Mouse (Mus musculus) lung, embryonic 15.5 days (tissue): ENCODE data around the gene Aak1. TPM values are rescaled to one million over a fixed set of nuclear protein-coding genes. Genes with fewer than 3 reads are reported as not detected.

Source experiments
- ATAC-seq: fragments of 200-750 bp; cut with Nextera tagmentation; 2 replicates; pipeline ENCODE4 v1.8.0; 2017; ENCODE audit warnings: moderate number of reproducible peaks, borderline replicate concordance; ENCODE audit not compliant: low FRiP score, low TSS enrichment; ENCODE audit errors: extremely low read depth
- H3K27ac ChIP-seq: fragments of 300-500 bp; sonication (generic); 2 replicates; pipeline ENCODE4 v1.5.1; 2015; ENCODE audit warnings: moderate library complexity, mild to moderate bottlenecking, inconsistent platforms
- H3K27me3 ChIP-seq: fragments of 300-500 bp; sonication (generic); 2 replicates; pipeline ENCODE4 v1.6.1; 2015; ENCODE audit warnings: inconsistent platforms
- H3K36me3 ChIP-seq: fragments of 300-500 bp; sonication (generic); 2 replicates; pipeline ENCODE4 v1.6.1; 2015; ENCODE audit warnings: inconsistent platforms
- H3K4me1 ChIP-seq: fragments of 300-500 bp; sonication (generic); 2 replicates; pipeline ENCODE4 v1.6.1; 2015; ENCODE audit warnings: inconsistent platforms
- H3K4me2 ChIP-seq: fragments of 300-500 bp; sonication (generic); 2 replicates; pipeline ENCODE4 v1.6.1; 2015; ENCODE audit warnings: inconsistent platforms, mild to moderate bottlenecking, moderate library complexity
- H3K4me3 ChIP-seq: fragments of 300-500 bp; sonication (generic); 2 replicates; pipeline ENCODE4 v1.5.1; 2015; ENCODE audit warnings: mild to moderate bottlenecking, inconsistent platforms
- H3K9ac ChIP-seq: fragments of 300-500 bp; sonication (generic); 2 replicates; pipeline ENCODE4 v1.6.1; 2015; ENCODE audit warnings: inconsistent platforms
- H3K9me3 ChIP-seq: fragments of 300-500 bp; sonication (generic); 2 replicates; pipeline ENCODE4 v1.6.1; 2016; ENCODE audit warnings: inconsistent platforms
- WGBS: fragments of 180-500 bp; shearing (Covaris S2); methylation state at CpG from one replicate; pipeline ENCODE4 v1.1.7; 2015; 5-methylcytosine and 5-hydroxymethylcytosine counted together
- polyA plus RNA-seq: library from polyadenylated mRNA; unstranded; fragments of >200 nt; fragmentation: Nextera tagmentation; extraction: Ambion mirVana; gene quantifications from 2 replicates; pipeline ENCODE4 v1.2.1, GENCODE M21; 2015

Gene Aak1
- polyA plus RNA-seq, 1 experiment from 2014 or later = 17.2 TPM

DNA sequence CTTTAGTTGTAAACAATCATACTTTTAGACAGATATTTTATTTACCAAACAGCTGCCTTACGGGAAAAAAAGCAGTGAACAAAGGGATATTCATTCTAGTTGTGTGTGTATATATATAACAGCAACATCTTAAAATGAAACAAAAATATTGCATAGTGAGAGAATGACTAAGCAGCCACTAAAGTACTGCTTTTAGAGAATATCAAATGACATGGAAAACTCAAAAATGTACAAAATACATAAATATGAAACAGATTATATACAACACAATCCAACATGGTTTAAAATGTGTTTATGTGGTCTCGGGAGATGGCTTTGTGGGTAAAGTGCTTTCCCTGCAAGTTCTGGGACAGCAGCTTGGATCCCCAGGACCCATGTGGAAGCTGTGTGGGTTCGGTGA lies 5.7 kb upstream of the Aak1 start:
- 72% methylated on average over 3 of the region's 3 CpGs for WGBS
- Histone ChIP-seq H3K9ac (no peak overlapping the region), H3K36me3 (no peaks in the 10 kb centered on the region), H3K9me3 (no peaks in the 10 kb centered on the region), H3K4me2 (no peak overlapping the region), H3K4me1 (peaks cover 6% of the 10 kb centered on the region), H3K27me3 (no peaks in the 10 kb centered on the region), H3K27ac (no peak overlapping the region), H3K4me3 (no peak overlapping the region)
- no peak for ATAC-seq

DNA sequence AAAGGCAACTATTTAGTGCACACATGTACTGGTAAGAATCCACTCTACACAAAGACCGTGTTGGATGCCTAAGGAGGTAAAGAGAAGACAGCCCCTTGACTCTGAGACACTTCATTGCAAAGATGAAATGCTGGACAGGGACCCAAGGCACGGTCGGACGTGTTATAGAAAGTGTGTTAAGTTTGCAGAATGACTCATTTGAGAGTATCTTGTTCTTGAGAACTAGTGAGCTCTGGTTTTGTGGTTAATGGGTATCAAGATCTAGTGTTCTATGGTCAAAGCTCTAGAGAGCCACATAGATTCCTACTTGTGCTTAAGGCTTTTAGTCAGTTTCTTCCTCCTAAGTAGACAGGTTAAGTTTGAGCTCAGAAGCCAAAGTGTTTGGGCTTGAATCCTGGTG lies 2.9 kb upstream of the Aak1 start:
- no peak for ATAC-seq
- Histone ChIP-seq H3K9ac (no peak overlapping the region), H3K9me3 (no peaks in the 10 kb centered on the region), H3K27ac (no peak overlapping the region), H3K4me1 (peaks cover 18% of the 10 kb centered on the region), H3K4me2 (no peak overlapping the region), H3K36me3 (no peaks in the 10 kb centered on the region), H3K27me3 (no peaks in the 10 kb centered on the region), H3K4me3 (no peak overlapping the region)
- 74% methylated on average over 4 of the region's 4 CpGs for WGBS

DNA sequence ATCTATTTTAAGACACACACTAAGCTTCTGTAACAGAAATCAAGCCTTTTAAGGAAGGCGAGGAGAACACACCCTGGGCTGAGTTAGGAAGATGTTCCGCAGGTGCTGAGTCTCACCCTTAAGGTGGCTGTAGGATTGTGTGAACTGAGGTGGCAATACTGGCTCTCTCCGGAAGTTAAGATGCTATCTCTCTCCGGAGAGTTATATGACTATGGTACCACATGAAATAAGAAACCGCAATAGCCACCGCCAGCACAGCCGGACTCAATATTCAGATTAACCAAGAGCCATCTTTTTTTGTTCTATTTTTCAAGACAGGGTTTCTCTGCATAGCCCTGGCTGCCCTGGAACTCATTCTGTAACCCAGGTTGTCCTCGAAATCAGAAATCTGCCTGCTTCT lies 1.5 kb upstream of the Aak1 start:
- no peak overlapping the region for H3K9ac ChIP-seq
- no peaks in the 10 kb centered on the region for H3K36me3 ChIP-seq
- H3K27me3 ChIP-seq = no peaks in the 10 kb centered on the region
- no peaks in the 10 kb centered on the region for H3K9me3 ChIP-seq
- WGBS = 90% methylated on average over 8 of the region's 8 CpGs
- peaks cover 30% of the 10 kb centered on the region for H3K4me1 ChIP-seq
- ATAC-seq = no peak
- peak overlapping the region; percentile 84 for H3K4me3 ChIP-seq
- no peak overlapping the region for H3K27ac ChIP-seq
- no peak overlapping the region for H3K4me2 ChIP-seq

DNA sequence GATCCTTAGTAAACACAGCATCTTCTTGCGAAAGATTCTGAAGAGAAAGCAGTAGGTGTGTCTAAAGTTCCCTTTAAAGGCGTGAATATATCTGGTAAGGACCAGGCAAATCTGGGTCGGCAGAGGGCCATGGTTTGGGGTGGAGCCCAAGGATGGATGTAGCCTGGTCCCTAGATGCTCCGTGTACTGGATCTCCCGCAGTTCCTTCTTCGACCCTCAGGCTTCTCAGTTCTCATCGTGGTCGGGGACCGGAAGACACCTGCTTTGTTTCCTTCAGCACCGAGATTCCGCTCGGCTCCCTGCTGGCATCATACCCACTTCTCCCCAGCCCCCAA lies 770 bp upstream of the Aak1 start:
- H3K27ac ChIP-seq = peak overlapping the region; percentile 95
- no peaks in the 10 kb centered on the region for H3K36me3 ChIP-seq
- H3K4me1 ChIP-seq = peaks cover 35% of the 10 kb centered on the region
- WGBS = under 1% methylated on average over 12 of the region's 12 CpGs
- no peak; the same call in 1 of the 2 replicates for ATAC-seq
- H3K9ac ChIP-seq = peak overlapping the region; percentile 86
- H3K4me3 ChIP-seq = peak overlapping the region; percentile 84
- H3K27me3 ChIP-seq = no peaks in the 10 kb centered on the region
- peak overlapping the region; percentile 74 for H3K4me2 ChIP-seq
- H3K9me3 ChIP-seq = no peaks in the 10 kb centered on the region

DNA sequence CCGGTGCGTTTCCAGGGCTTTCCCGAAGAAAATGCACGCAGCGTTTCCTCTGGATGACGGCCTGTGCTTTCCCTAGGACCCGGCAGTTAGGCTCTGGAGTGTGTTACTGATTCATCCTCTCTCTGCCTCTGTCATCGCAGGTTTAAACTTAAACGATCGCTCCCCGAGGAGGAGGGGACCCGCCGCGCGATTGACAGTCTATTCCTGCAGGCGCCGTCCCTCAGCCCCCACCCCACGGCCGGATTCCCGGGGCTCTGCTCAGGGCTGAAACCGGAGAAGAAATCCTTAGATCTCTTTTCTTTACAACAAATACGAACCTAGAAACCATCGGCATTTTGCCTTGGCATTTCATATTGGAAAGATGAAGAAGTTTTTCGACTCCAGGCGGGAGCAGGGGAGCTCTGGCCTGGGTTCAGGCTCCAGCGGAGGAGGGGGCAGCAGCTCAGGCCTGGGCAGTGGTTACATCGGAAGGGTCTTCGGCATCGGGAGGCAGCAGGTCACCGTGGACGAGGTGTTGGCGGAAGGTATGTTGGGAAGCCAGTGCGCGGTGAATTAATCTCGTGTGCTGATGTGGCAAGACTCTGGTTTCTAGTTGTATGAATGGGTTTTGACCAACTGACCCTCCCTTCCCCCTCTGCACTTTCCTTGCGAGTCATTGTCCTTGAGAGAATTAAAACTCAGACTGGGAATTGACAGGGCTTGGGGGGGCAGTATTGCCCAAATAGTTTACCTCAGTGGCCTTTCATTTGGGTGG lies 552 bp downstream of the Aak1 start:
- peaks cover 45% of the 10 kb centered on the region for H3K4me1 ChIP-seq

DNA sequence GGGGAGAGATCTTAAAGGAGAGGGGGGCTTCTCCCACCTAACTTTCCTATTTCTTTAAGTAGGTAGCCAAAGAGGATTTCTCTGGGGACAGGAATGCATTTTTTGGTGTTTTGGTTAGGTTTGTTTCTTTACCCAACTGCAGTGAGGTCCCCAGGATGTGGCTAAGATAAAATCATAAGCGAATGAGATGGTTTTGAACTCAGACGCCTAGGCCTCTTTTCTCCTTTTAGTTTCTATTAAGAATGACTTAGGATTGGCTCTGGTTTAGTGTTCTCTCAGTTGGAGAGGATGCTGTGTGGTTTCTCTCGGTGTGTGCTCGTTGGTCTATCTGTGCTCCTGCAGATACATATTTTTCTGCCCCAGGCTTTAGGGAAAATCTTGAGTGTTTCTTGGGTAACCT lies 1.3 kb downstream of the Aak1 start:
- Histone ChIP-seq H3K4me2 (peak overlapping the region; percentile 74), H3K4me3 (peak overlapping the region; percentile 84), H3K4me1 (peaks cover 45% of the 10 kb centered on the region), H3K9ac (peak overlapping the region; percentile 86), H3K36me3 (0 out of 2 replicates have a peak, but pooled peaks cover 2% of the 10 kb centered on the region), H3K27ac (peak overlapping the region; percentile 95; the same call in 1 of the 2 replicates), H3K27me3 (no peaks in the 10 kb centered on the region), H3K9me3 (no peaks in the 10 kb centered on the region)
- ATAC-seq = no peak
- WGBS = 10% methylated on average over 4 of the region's 4 CpGs

More for the DNA sequence above, 552 bp downstream of the Aak1 start:
- peak overlapping the region; percentile 74 for H3K4me2 ChIP-seq
- peak overlapping the region; percentile 84 for H3K4me3 ChIP-seq
- WGBS = under 1% methylated on average over 36 of the region's 36 CpGs
- no peaks in the 10 kb centered on the region for H3K36me3 ChIP-seq
- no peaks in the 10 kb centered on the region for H3K27me3 ChIP-seq
- peak overlapping the region; percentile 86 for H3K9ac ChIP-seq
- H3K27ac ChIP-seq = peak overlapping the region; percentile 95
- H3K9me3 ChIP-seq = no peaks in the 10 kb centered on the region
- ATAC-seq = peak; percentile 49

DNA sequence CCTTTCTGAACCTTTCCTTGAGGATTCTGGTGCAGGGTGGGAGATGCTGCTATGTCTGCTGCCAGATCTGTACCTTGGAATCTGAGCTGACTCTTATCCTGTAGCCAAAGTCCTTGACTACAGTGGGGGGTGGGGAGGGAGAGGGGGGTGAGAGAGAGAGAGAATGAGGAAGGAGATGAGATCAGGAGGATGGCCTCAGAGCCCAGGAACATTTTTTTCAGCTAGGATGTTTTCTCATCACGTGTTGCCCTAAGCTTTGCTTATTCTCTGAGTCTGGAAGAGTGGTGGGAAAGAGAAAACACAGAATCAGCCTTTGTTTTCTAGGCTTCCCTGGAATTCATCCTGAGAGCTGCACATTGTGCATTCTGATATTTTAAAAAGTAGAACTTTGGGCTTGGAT lies 2.2 kb downstream of the Aak1 start:
- H3K9ac ChIP-seq = peak overlapping the region; percentile 86; the same call in 1 of the 2 replicates
- H3K27me3 ChIP-seq = no peaks in the 10 kb centered on the region
- no peaks in the 10 kb centered on the region for H3K9me3 ChIP-seq
- H3K4me3 ChIP-seq = peak overlapping the region; percentile 84
- no peak for ATAC-seq
- H3K4me2 ChIP-seq = peak overlapping the region; percentile 74
- H3K27ac ChIP-seq = no peak overlapping the region
- 0 out of 2 replicates have a peak, but pooled peaks cover 3% of the 10 kb centered on the region for H3K36me3 ChIP-seq
- WGBS = 0% methylated on average over 1 of the region's 1 CpGs
- H3K4me1 ChIP-seq = peaks cover 45% of the 10 kb centered on the region

DNA sequence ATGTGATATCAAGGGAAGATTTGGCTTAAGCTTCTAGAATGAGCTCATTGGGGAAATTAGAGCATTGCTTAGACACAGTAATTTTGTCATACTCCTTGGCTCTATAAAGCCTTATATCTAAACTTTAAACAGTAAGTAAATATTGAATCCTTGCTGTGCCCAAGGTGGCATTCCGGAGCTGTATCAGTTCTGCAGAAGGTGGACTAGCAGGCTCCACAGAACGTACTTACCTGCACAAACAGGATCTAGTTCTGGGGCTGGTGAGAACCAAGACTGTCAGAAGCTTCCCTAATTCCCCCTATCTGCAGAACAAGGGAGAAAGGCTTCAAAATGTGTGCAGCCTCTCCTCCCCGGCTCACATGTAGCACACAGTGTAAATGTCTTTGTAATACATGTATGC lies 4.6 kb downstream of the Aak1 start:
- peaks cover 38% of the 10 kb centered on the region for H3K4me1 ChIP-seq
- no peak for ATAC-seq
- H3K27ac ChIP-seq = no peak overlapping the region
- WGBS = 59% methylated on average over 3 of the region's 3 CpGs
- no peaks in the 10 kb centered on the region for H3K9me3 ChIP-seq
- 0 out of 2 replicates have a peak, but pooled peaks cover 6% of the 10 kb centered on the region for H3K36me3 ChIP-seq
- H3K4me3 ChIP-seq = no peak overlapping the region
- H3K9ac ChIP-seq = no peak overlapping the region
- no peaks in the 10 kb centered on the region for H3K27me3 ChIP-seq
- no peak overlapping the region for H3K4me2 ChIP-seq

DNA sequence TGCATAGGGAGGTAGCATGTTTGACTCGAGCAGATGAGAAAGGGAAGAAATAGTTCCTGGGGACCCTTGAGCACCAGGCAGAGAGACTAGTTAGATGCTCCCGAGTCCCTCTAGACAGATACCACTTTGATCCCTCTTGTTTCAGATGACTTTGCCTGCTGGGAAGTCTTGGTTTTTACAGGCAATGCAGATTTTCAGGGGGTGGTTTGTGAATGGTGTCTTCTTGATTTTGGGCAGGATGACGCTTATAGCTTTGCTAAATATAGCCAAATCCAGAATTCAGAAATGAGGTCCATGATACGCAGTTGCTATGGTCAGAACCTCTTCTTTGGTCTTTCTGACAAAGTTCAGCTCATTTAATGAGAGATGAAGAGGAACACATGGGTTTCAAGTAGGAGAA lies 5.6 kb downstream of the Aak1 start:
- Histone ChIP-seq H3K4me1 (peaks cover 38% of the 10 kb centered on the region), H3K9ac (no peak overlapping the region), H3K36me3 (0 out of 2 replicates have a peak, but pooled peaks cover 9% of the 10 kb centered on the region), H3K9me3 (no peaks in the 10 kb centered on the region), H3K4me2 (no peak overlapping the region), H3K27me3 (no peaks in the 10 kb centered on the region), H3K4me3 (no peak overlapping the region), H3K27ac (no peak overlapping the region)
- ATAC-seq = no peak
- 80% methylated on average over 4 of the region's 4 CpGs for WGBS

DNA sequence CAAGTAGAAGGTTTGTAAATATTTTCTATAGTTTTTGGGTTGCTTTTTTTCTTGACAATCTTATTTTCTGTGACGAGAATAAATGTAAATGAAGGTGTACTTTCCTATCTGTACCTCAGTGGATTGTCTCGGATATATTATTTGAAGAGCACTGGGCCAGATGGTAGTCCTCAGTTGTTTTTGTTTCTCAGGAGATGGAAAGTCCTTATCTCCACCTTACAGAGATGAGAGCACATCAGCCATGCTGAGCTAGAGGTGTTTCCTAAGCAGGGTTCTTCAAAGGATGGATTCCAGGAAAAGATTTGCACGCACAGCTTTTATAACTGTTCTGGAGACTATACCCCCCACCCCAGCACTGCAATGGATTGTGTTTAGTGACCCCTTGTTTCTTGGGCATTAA lies 9.3 kb downstream of the Aak1 start:
- WGBS = 75% methylated on average over 3 of the region's 3 CpGs
- peaks cover 17% of the 10 kb centered on the region; the same call in 1 of the 2 replicates for H3K36me3 ChIP-seq
- no peaks in the 10 kb centered on the region for H3K27me3 ChIP-seq
- H3K4me2 ChIP-seq = no peak overlapping the region
- H3K4me1 ChIP-seq = peaks cover 9% of the 10 kb centered on the region
- no peaks in the 10 kb centered on the region for H3K9me3 ChIP-seq
- H3K4me3 ChIP-seq = no peak overlapping the region
- ATAC-seq = no peak
- no peak overlapping the region for H3K9ac ChIP-seq
- H3K27ac ChIP-seq = no peak overlapping the region

DNA sequence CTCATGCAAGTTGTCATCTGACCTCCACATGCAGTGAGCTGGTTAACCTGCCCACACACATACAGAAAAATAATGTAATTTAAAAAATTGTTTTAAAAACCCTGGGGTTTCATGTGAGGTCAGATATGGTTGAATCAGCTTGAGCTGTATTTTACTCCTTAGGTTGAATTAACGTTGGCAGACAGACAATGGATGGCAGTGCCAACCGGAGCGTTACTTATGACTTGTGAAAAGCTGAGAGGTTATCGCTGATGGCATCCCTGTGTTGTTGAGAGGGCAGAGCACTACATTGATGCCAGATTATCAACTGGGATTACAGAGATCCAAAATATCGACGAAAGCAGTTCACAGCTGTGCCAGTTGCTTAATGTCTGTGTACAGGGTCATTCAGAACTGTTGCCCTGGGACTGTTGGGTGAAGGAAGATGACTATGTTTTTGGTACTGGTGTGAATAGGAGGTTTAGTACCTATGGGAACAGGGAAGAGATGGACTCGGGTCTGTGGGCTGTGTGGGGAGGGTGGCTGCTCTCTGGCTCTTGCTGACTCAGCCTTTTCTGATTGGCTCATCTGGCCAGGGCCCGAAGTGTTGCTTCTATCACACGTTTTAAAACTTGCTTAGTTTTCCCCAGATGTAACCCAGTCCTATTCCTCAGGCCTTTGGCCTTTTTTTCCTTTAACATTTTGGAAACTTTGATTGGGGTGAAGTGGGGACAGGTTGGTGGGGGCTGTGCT lies 11.6 kb downstream of the Aak1 start:
- H3K4me3 ChIP-seq = no peak overlapping the region
- H3K9ac ChIP-seq = no peak overlapping the region
- no peaks in the 10 kb centered on the region for H3K27me3 ChIP-seq
- H3K4me1 ChIP-seq = no peaks in the 10 kb centered on the region
- WGBS = 83% methylated on average over 9 of the region's 9 CpGs
- peaks cover 14% of the 10 kb centered on the region; the same call in 1 of the 2 replicates for H3K36me3 ChIP-seq
- no peak overlapping the region for H3K4me2 ChIP-seq
- no peak for ATAC-seq
- H3K9me3 ChIP-seq = no peaks in the 10 kb centered on the region
- H3K27ac ChIP-seq = no peak overlapping the region

DNA sequence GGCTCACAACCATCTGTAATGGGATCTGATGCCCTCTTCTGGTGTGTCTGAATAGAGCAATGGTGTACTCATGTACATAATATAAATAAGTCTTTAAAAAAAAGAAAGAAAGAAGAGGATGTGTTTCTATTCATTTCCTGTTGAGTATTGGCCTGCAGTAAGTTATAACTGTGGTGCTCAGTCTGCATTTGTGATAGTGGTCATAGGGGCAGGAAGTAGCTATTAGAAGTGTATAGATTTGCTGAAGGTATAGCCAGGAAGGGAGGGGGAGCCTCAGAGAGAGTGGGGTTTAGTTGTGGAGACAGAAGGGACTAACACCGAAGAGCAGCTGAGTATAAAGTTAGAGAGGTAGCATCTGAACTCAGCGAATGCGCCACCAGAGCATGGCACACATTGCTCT lies 15.0 kb downstream of the Aak1 start:
- Histone ChIP-seq H3K36me3 (peaks cover 14% of the 10 kb centered on the region; the same call in 1 of the 2 replicates), H3K27ac (no peak overlapping the region), H3K9me3 (no peaks in the 10 kb centered on the region), H3K9ac (no peak overlapping the region), H3K27me3 (no peaks in the 10 kb centered on the region), H3K4me2 (no peak overlapping the region), H3K4me1 (no peaks in the 10 kb centered on the region), H3K4me3 (no peak overlapping the region)
- 80% methylated on average over 3 of the region's 3 CpGs for WGBS
- no peak for ATAC-seq
